Mouse (Mus musculus) T-helper 2 cell (primary cell): ENCODE measurements around the gene Smarce1.

Source experiments
- in situ Hi-C: fragments of 300-600 bp; cut with MboI, MseI; formaldehyde crosslinking; loops from one replicate; pipeline ENCODE4 v1.15.1; 2025; ENCODE audit warnings: high pct_unique_total_duplicates

The Smarce1 gene

DNA sequence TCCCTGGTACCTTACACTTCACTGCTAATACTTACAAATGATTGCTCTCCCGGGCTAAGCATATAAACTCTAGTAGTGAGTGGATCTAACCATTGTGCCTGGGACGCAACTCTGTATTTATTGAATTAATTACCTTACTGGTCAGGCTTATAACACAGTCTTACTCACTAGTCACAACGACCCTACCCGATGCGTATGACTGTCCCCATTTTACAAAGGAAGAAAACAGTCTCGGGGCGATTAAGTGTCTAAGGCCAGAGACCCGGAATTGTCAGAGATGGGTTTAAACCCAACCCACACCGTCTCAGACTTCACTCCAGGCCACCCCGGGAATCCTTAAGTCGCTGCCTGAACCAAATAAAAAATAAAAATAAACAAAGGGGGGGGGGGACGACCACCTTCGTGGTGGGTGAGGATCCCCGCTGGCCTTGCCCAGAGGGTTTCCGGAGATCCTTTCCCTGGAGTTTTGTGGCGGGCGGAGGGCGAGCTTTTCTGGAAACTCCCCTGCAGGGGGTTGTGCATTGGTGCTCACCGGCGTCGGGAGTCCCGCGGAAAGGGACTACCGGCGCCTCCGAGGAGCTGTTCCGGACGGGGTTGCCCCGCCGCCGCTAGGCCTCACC is 1.1 kb downstream of the Smarce1 start:
- in situ Hi-C loops = loop anchor here (5.0 kb wide), 1 partner anchor 37 kb away; no protein-coding TSS in a partner anchor

- in situ Hi-C loops = no loop called here
Observed at GRCm38 (mm10) chr11:99226298-99226697, 4.5 kb downstream of the Smarce1 start.

- in situ Hi-C loops = no loop called here
Observed at GRCm38 (mm10) chr11:99223310-99223709, 7.5 kb downstream of the Smarce1 start.

DNA sequence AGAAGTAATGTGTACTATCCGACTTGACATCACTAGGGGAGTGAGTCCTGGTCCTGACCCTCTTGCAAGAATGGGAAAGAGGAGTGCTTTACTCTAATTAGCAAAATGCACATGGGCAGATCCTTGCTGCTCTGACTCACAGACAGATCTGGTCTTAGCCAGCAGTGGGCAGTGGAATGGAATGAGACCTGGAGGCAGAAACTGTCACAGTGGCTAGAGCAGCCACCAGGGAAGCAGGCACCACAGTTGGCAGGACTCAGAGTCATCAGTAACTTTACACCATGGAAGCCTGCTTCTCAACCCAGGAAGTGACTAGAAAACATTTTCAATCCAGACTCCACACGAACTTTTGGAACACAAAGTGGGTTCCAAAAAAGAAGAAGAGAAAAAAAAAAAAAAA is 9.0 kb downstream of the Smarce1 start:
- in situ Hi-C loops = no loop called here

GRCm38 (mm10) chr11:99217248-99217986 is 13.4 kb downstream of the Smarce1 start:
- in situ Hi-C loops = loop anchor here (10.0 kb wide), 1 partner anchor 213 kb away; no protein-coding TSS in a partner anchor

- in situ Hi-C loops = loop anchor here (10.0 kb wide), 1 partner anchor 211 kb away; no protein-coding TSS in a partner anchor
Observed at GRCm38 (mm10) chr11:99216181-99216580, 14.6 kb downstream of the Smarce1 start.

GRCm38 (mm10) chr11:99212693-99213092 is 18.1 kb downstream of the Smarce1 start:
- in situ Hi-C loops = loop anchor here (10.0 kb wide), 1 partner anchor 208 kb away; no protein-coding TSS in a partner anchor

GRCm38 (mm10) chr11:99211964-99212363 is 18.9 kb downstream of the Smarce1 start:
- in situ Hi-C loops = loop anchor here (10.0 kb wide), 1 partner anchor 207 kb away; no protein-coding TSS in a partner anchor

GRCm38 (mm10) chr11:99208105-99208669 is 22.6 kb downstream of the Smarce1 start:
- in situ Hi-C loops = no loop called here

DNA sequence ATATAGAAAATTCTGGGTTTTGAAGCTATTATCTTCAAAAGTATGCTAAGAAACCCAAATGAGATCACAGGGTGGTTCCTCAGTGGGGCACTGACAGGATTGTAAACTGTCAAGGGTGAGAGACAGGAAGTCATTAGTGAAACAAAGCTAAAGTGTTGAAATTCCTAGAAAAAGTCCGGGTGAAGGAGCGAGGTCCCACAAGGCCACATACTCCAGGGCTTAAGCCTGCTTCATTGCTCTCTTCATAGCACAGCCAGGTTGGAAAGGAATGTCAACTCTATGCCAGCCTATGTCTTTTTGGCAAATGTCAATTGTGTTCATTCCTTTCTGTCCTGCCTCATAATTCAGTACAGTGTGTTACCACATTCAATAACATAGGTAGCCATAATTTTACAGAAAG is 23.4 kb downstream of the Smarce1 start:
- in situ Hi-C loops = no loop called here

DNA sequence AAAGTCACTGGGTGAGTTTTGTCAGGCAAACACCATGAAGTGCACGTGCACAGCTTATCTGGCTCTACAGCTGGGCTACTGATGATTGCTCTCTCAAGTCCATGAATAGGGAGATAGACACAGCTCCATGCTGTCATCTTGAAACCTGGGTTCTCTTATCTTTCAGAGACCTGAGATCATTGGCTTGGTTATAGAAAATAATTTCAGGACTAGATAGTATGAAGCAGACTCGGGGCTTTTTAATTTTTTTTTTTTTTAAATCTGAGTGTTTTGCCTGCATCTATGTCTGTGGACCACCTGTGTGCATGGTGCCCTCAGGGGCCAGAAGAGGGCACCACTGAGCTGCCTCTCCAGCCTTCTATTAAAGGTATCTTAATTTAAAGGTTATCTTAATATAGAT is 23.9 kb downstream of the Smarce1 start:
- in situ Hi-C loops = no loop called here

GRCm38 (mm10) chr11:99189154-99189582 is 41.6 kb downstream of the Smarce1 start:
- in situ Hi-C loops = loop anchor here (5.0 to 10.0 kb wide), 2 partner anchors 103 to 196 kb away; partner anchors contain the start of gene Krt10

DNA sequence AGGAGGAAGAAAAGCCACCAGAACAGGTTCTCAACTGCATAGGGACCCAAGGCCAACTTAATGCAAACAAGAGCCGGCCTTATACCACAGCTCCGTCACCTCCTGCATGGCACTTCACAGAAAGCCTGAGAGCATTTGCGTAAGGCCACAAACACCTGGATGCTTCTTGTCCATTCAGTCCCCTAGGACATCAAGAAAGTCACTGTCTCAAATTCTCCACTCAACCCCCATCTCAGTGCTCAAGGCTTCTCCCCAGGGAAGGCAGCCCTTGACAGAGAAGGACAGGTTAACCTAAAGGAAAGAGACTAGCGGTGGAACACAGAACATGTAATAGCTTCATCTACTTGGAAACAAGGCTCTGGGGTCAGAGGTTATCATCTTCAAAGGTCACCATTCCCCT is 43.5 kb downstream of the Smarce1 start:
- in situ Hi-C loops = loop anchor here (5.0 to 10.0 kb wide), 2 partner anchors 105 to 197 kb away; partner anchors contain the start of gene Krt10

DNA sequence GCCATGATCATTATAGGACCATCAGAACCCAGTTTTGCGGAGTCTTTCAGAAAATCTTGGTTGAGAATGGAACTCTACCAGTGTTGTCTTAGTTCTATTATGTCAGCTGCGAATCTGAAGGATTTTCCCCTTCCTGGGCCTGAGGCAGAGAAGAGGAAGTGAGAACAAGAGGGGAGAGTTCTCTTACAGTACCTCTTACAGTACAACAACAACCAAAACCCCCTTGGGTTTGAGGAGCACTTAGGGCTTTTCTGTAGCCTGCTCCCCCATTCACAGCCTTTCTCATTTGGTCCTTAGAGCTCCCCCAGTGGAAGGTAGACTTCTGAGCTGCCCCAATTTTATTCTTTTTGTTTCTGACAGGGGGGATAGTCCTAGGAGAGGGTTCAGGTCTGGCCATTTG is 44.0 kb downstream of the Smarce1 start:
- in situ Hi-C loops = loop anchor here (5.0 to 10.0 kb wide), 2 partner anchors 105 to 198 kb away; partner anchors contain the start of gene Krt10

DNA sequence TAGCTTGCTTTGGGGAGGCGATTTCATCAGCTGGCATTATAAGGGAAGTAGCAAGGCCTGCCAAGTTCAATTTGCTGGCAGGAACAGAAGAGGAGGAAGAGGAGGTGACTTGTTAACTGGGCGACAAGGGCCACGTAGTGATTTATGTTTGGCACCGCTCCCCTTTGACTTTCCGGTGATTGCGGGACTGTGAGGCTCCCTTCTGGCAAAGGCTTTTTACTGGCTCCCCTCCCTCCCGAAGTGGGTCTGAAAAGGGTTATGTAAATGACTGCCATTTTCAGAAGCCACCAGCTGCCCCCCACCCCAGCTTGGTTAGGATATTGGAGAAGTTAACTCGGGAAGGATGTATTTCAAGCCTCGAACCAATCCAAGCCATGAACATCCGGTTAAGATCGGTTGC is 48.2 kb downstream of the Smarce1 start:
- in situ Hi-C loops = loop anchor here (10.0 kb wide), 1 partner anchor 202 kb away; the partner anchor contains the start of gene Krt10

- in situ Hi-C loops = loop anchor here (10.0 kb wide), 1 partner anchor 205 kb away; the partner anchor contains the start of gene Krt10
Observed at GRCm38 (mm10) chr11:99180071-99180470, 50.7 kb downstream of the Smarce1 start.

- in situ Hi-C loops = no loop called here
Observed at GRCm38 (mm10) chr11:99177925-99178198, 53.0 kb downstream of the Smarce1 start.

DNA sequence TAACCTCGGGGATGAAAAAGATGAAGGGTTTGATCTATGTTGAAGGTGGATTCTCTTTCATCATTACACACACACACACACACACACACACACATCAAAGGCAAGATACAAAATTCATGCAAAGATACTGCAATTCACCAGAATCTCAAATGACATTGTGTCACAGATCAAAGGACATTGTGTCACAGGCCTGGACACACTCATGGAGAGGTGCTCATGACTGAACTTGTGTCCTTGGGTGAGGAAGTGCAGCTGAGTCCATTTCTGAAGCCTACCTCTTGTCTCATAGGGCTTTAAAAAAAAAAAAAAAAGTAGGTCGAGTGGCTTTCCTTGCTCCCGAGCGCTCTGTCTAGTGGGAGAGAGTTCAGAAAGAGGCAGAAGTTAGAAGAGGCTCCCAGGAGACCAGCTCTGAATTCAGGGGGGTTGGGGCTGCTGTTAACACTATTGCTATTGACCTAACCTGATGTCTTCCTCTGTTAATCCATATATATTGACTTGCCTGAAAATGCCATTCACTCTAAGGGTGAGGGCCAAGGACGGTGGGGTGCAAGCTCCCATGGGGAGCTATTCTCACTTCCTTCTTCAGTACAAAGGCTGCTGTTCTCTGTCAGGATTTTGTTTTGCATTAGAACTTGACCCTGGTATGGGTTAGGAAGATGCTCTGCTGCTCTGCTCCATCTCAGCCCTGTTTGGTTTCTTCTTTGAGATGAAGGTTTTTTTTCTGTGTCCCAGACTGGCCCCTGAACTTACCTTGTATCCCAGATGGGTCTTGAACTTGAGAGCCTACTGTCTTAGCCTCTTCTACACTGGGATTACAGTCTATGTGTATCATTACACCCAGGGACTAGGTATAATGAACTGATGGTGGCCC is 53.5 kb downstream of the Smarce1 start:
- in situ Hi-C loops = no loop called here

DNA sequence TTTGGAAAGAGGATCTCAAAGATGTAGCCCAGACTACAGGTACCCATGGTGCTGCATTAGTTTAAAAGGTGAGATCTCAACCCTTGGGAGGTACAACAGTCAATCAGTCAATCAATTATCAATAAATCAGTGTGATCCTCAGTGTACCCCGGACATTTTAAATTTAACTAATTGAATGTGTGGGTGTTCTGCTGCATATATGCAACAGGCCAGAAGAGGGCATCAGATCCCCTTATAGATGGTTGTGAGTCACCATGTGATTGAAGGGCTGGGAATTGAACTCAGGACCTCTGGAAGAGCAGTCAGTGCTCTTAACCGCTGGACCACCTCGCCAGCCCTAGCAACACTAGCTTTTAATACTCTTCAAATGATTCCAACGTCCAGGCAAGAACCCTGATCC is 58.8 kb downstream of the Smarce1 start:
- in situ Hi-C loops = no loop called here

DNA sequence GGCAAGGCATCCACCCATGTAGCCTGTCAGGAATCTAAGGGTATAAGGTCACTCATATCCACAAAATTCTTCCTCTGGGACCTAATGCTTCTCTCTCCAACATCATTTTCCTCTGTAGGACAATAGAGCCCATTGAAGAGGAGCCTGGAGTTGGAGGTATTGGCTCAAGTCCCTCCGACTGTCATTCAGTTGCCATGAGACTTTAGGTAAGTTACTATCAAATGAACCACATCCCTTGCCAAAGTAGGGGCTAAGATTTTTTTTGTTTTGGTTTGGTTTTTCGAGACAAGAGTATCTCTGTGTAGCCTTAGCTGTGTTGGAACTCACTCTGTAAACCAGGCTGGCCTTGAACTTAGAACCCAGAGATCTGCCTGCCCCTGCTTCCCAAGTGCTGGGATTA is 59.4 kb downstream of the Smarce1 start:
- in situ Hi-C loops = no loop called here

DNA sequence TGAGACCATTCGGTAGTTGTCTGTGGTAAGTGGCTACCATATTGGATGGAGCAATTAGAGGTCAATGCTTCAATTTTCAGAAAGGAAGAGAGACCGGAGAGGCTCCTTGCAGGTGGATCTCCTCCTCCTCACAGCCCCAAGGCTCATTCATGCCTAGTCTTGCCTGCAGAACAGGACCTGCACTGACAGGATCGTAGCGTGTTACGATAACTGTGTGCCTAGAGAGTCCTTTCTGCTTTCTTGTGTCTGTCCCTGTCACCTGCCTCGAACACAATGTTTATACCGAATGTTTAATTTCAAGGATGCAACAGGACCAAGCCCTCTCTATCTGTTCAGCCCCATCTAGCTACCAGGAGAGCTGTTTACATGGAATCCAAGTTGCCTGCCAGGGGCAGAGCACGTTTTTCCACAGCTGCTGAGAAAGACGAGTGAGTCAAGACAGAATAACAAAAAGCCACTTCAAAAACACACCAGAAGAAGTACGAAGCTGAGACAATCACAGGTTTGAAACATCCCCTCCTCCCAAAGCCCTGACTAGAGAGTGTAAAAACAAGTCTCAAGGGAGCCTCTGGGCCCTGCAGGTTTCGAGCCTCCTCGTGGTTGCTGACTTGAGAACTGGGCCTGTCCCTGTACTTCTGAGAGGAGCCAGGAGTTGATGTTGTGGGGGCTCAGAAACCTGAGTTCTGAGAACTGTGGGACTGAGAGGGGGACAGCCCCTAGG is 60.1 kb downstream of the Smarce1 start:
- in situ Hi-C loops = no loop called here
